8 mouse cellular contexts compared by ENCODE assay signal in the genomic region with DNA sequence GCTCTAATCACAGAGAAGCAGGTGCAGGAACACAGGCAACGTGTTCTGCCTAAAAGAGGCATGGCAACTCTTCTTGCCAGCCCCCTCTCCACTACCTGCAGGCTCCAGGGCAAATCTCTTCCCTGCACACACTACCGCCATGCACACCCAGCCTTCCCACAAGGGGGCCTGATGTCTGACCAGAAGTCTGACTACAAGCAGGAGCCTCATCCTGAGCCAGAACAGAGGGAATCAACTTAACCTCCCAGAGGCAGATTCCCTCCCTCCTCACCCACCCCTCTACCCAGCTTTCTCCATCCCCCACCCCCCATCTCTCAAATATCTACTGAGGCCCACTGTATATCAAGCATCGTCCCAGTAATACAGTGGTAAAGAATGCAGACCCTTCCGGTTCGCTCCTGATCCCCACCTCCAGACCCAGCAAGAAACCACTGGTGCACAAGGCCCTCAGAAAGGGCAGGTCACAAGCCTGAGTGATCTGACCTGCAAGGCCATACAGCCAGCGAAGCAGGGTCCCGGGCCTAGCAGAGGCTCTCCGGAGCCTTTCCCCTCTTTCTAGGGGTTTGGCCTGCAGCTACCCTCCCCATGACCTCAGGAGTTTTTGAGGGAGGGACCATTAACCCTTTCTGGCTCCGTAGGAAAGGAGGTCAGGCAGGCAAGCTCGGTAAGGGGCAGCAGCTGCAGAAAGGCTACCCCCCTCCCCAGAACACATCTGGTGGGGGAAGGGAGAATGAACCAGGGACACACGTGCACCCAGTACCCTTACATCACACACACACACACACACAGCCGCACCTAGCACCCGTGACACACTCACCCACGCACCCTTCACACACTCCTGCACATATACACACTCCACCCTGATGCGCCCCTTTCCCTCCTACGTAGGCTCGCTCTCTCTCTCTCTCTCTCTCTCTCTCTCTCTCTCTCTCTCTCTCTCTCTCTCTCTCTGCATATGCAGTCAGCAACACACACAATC. TPM values are rescaled to one million over a fixed set of nuclear protein-coding genes. Genes with fewer than 3 reads are reported as not detected.
A peak's percentile ranks its signal among the peaks of the same experiment; 100 is the strongest.
DNase-seq lines count a peak whose midpoint lies in the region; ATAC-seq lines count a peak whose summit lies in the region.

No protein-coding gene starts in this region.

- H3K4me1 ChIP-seq in liver, embryonic 12.5 days, result peaks cover 7% of the 10 kb centered on the region

- 20% methylated on average over 17 of the region's 17 CpGs for WGBS in liver, embryonic 12.5 days (ENCODE audit: insufficient replicate concordance)

- H3K27ac ChIP-seq in liver, embryonic 12.5 days, result no peak overlapping the region

- H3K4me2 ChIP-seq in liver, embryonic 12.5 days, result peak overlapping the region; percentile 75

- H3K9me3 ChIP-seq in liver, embryonic 12.5 days (replicated peaks), result no peaks in the 10 kb centered on the region

- no peaks in the 10 kb centered on the region for H3K36me3 ChIP-seq in liver, embryonic 12.5 days

- no peak overlapping the region for H3K9ac ChIP-seq in liver, embryonic 12.5 days

- H3K4me3 ChIP-seq in liver, embryonic 12.5 days, result no peak overlapping the region

- peaks cover 100% of the 10 kb centered on the region for H3K27me3 ChIP-seq in liver, embryonic 12.5 days (replicated peaks)

- no peak for DNase-seq in frontal cortex, postnatal 25 days (ENCODE audit: low spot score in 2 of 2)
- peak; percentile 14 for DNase-seq in urinary bladder, adult 2 months (ENCODE audit: low spot score)
- no peak for DNase-seq in urinary bladder, postnatal 25 days (ENCODE audit: low spot score)
- no peak for DNase-seq in left cerebral cortex, postnatal 10 days (ENCODE audit: extremely low spot score in 1 of 2, low spot score in 2 of 2)
- no peak for DNase-seq in adipocyte (ENCODE audit: low spot score)
- no peak for DNase-seq in spleen, postnatal 14 days (ENCODE audit: low spot score in 2 of 2)

- peak; percentile 24 for ATAC-seq in frontal cortex, adult (ENCODE audit: low TSS enrichment)
- ATAC-seq in liver, embryonic 12.5 days, result peak; percentile 35; the same call in 1 of the 2 replicates

- intact Hi-C loops in left cerebral cortex, postnatal 10 days (cut with DNase I), result no loop called here

RNA-seq across cellular contexts. Expression of a gene that starts 1.2 kb away (rescaled TPM):
- polyA plus RNA-seq in urinary bladder, adult 2 months (2012; rRNA removed), result 0.41 and 0.52 TPM in 2 replicates
- polyA plus RNA-seq in liver, embryonic 12.5 days (2016; fragmentation: Nextera tagmentation; extraction: Ambion mirVana), result 0.07 and 0.12 TPM in 2 replicates
- 1 to 10 TPM; 9.0 to 9.4 TPM for total RNA-seq in left cerebral cortex, postnatal 10 days (2021)

RNA-seq across cellular contexts. Expression of a gene that starts 13.4 kb away (rescaled TPM):
- 30.5 and 37.1 TPM in 2 replicates for polyA plus RNA-seq in urinary bladder, adult 2 months (2012; rRNA removed)
- polyA plus RNA-seq in liver, embryonic 12.5 days (2016; fragmentation: Nextera tagmentation; extraction: Ambion mirVana), result 23.2 and 27.2 TPM in 2 replicates
- 10 to 100 TPM; 29.4 to 32.8 TPM for total RNA-seq in left cerebral cortex, postnatal 10 days (2021)

RNA-seq across cellular contexts. Expression of a gene that starts 38.0 kb away (rescaled TPM):
- 29.6 and 33.9 TPM in 2 replicates for polyA plus RNA-seq in urinary bladder, adult 2 months (2012; rRNA removed)
- 13.7 and 14.3 TPM in 2 replicates for polyA plus RNA-seq in liver, embryonic 12.5 days (2016; fragmentation: Nextera tagmentation; extraction: Ambion mirVana)
- 100 to 1,000 TPM; 111 to 112 TPM for total RNA-seq in left cerebral cortex, postnatal 10 days (2021)
